Mouse (Mus musculus): Measurements from ENCODE around the gene Galnt13. TPM values are rescaled to one million over a fixed set of nuclear protein-coding genes. Genes with fewer than 3 reads are reported as not detected.

Gene Galnt13
- total RNA-seq (2012; rRNA removed) (not detected in 2 replicates), total RNA-seq (2014; rRNA removed) (not detected in 2 replicates), polyA plus RNA-seq (2012; ENCODE audit: insufficient read length, low read depth) (not detected in 2 replicates)

- no peak for DNase-seq (ENCODE audit: extremely low read depth)
- Histone ChIP-seq H3K4me2 (ENCODE audit: insufficient read depth, low read depth, poor library complexity, severe bottlenecking) (no peak within 1 kb of the TSS), H3K36me3 (replicated peaks in 1 of 2; ENCODE audit: control insufficient read depth in 1 of 2, insufficient read depth in 1 of 2, low read length in 1 of 2) (no peaks in the 10 kb centered on the region), H3K4me1 (ENCODE audit: control insufficient read depth in 1 of 2, insufficient read depth in 2 of 2) (no peaks in the 10 kb centered on the region), H3K9me3 (replicated peaks; ENCODE audit: low read length) (peaks cover 48% of the 10 kb centered on the region), H3K79me2 (replicated peaks; ENCODE audit: control insufficient read depth, extremely low read depth, insufficient read depth, poor library complexity, severe bottlenecking) (no peaks in the 10 kb centered on the region), H3K27me3 (replicated peaks) (no peaks in the 10 kb centered on the region), H3K4me3 (replicated peaks in 1 of 3; ENCODE audit: low read depth in 2 of 3, low read length in 2 of 3, poor library complexity in 1 of 3) (no peak within 1 kb of the TSS), H3K9ac (ENCODE audit: insufficient read depth, low read depth) (no peak within 1 kb of the TSS), H3K27ac (ENCODE audit: insufficient read depth, low read depth) (no peak within 1 kb of the TSS)
- dilution Hi-C loops (cut with MboI; ENCODE audit: extremely low pct_ligation_motif_present, extremely low pct_unique_long_range_greater_than_20kb, low sequenced_read_pairs) = no loop called here
- TF ChIP-seq BHLHE40 (IDR thresholded peaks at IDR 0.05; ENCODE audit: low read depth, low read length) (no peak), SMC3 (IDR thresholded peaks at IDR 0.05; ENCODE audit: low read depth, low read length) (no peak), MAX (IDR thresholded peaks at IDR 0.05; ENCODE audit: low read length) (no peak)
- in situ Hi-C loops (cut with MboI; ENCODE audit: low pct_ligation_motif_present, low pct_unique_long_range_greater_than_20kb, low sequenced_read_pairs) = no loop called here
Observed at GRCm38 (mm10) chr2:54435937-54436735, at the start of gene Galnt13. Gene Galnt13, plus strand, starts transcription at chr2:54436317.

GRCm38 (mm10) chr2:54431060-54431459 lies 5.1 kb upstream of the Galnt13 start:
- DNase-seq (ENCODE audit: extremely low read depth) = no peak
- dilution Hi-C loops (cut with MboI; ENCODE audit: extremely low pct_ligation_motif_present, extremely low pct_unique_long_range_greater_than_20kb, low sequenced_read_pairs) = no loop called here
- TF ChIP-seq JUND (conservative IDR thresholded peaks at IDR 0.05; ENCODE audit: low read depth, low read length) (no peak), MAFK (IDR thresholded peaks at IDR 0.05; ENCODE audit: insufficient replicate concordance, low read length) (no peak), MXI1 (IDR thresholded peaks at IDR 0.05; ENCODE audit: low read depth, low read length) (no peak), RCOR1 (conservative IDR thresholded peaks at IDR 0.05; ENCODE audit: low read depth, low read length) (no peak), BHLHE40 (IDR thresholded peaks at IDR 0.05; ENCODE audit: low read depth, low read length) (no peak), IRF4 (IDR thresholded peaks at IDR 0.05; ENCODE audit: low read depth, low read length) (no peak), CHD2 (IDR thresholded peaks at IDR 0.05; ENCODE audit: low read length) (no peak), JUN (IDR thresholded peaks at IDR 0.05; ENCODE audit: insufficient read depth, low read depth, low read length) (no peak), POLR2AphosphoS2 (IDR thresholded peaks at IDR 0.05; ENCODE audit: low read depth, low read length) (no peak), ELF1 (IDR thresholded peaks at IDR 0.05; ENCODE audit: low read depth, low read length) (no peak), EP300 (IDR thresholded peaks at IDR 0.05; ENCODE audit: low read length) (no peak)
- Histone ChIP-seq H3K79me2 (replicated peaks; ENCODE audit: control insufficient read depth, extremely low read depth, insufficient read depth, poor library complexity, severe bottlenecking) (no peaks in the 10 kb centered on the region), H3K4me2 (ENCODE audit: insufficient read depth, low read depth, poor library complexity, severe bottlenecking) (no peak overlapping the region), H3K9ac (ENCODE audit: insufficient read depth, low read depth) (no peak overlapping the region), H3K27me3 (replicated peaks) (no peaks in the 10 kb centered on the region), H3K4me1 (ENCODE audit: control insufficient read depth in 1 of 2, insufficient read depth in 2 of 2) (no peaks in the 10 kb centered on the region), H3K36me3 (replicated peaks in 1 of 2; ENCODE audit: control insufficient read depth in 1 of 2, insufficient read depth in 1 of 2, low read length in 1 of 2) (no peaks in the 10 kb centered on the region), H3K4me3 (replicated peaks in 1 of 3; ENCODE audit: low read depth in 2 of 3, low read length in 2 of 3, poor library complexity in 1 of 3) (no peak overlapping the region), H3K27ac (ENCODE audit: insufficient read depth, low read depth) (no peak overlapping the region), H3K9me3 (replicated peaks; ENCODE audit: low read length) (peaks cover 40% of the 10 kb centered on the region)
- in situ Hi-C loops (cut with MboI; ENCODE audit: low pct_ligation_motif_present, low pct_unique_long_range_greater_than_20kb, low sequenced_read_pairs) = no loop called here

Data from CH12.LX (cell line).